ENCODE assay signal across 26 mouse cellular contexts in the genomic region with DNA sequence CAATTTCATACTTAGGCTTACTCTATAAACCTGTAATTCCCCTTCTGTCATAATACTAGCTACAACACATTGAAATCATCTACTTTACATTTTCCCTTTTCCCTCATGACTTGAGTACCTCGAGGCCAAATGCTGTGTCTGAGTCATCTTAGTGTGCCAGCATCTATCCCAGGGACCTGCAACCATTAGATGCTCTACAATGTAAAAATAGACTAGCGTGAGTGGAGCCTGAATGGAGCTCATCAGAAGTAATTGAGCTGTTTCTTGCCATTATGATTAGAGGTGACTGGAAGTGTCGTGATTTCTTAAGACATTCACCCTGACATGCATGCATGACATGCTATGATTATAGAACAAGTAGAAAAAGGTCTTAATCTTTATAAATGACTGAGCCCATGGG.
"Had no signal": no experiment of that assay in that cellular context is flagged by ENCODE, and none has a peak within 500 bp of the region (broad histone marks: within the 10 kb centered on the region; RNA-seq: fewer than 3 reads in every experiment).

No protein-coding gene starts in this region.

- H3K4me3 ChIP-seq: gastrocnemius, adult 2 months; heart, embryonic 10.5 days; heart, embryonic 12.5 days; hindbrain, embryonic 10.5 days; hindbrain, embryonic 12.5 days; intestine, embryonic 15.5 days; layer of hippocampus, adult 2 months; left cerebral cortex, adult 2 months; limb, embryonic 10.5 days; limb, embryonic 12.5 days had no signal

- H3K27ac ChIP-seq: gastrocnemius, adult 2 months; heart, embryonic 10.5 days; hindbrain, embryonic 10.5 days; hindbrain, embryonic 12.5 days; hindbrain, embryonic 14.5 days; intestine, embryonic 15.5 days; layer of hippocampus, adult 2 months; left cerebral cortex, adult 2 months; limb, embryonic 10.5 days; limb, embryonic 12.5 days had no signal

- H3K27me3 ChIP-seq: heart, embryonic 12.5 days; hindbrain, embryonic 12.5 days; intestine, embryonic 15.5 days; limb, embryonic 12.5 days had no signal

- H3K9ac ChIP-seq: heart, embryonic 12.5 days; hindbrain, embryonic 12.5 days; hindbrain, embryonic 14.5 days; intestine, embryonic 15.5 days; limb, embryonic 12.5 days had no signal

- H3K4me1 ChIP-seq: heart, embryonic 10.5 days; heart, embryonic 12.5 days; hindbrain, embryonic 10.5 days; hindbrain, embryonic 12.5 days; intestine, embryonic 15.5 days; limb, embryonic 10.5 days; limb, embryonic 12.5 days had no signal

- H3K36me3 ChIP-seq: heart, embryonic 10.5 days; heart, embryonic 12.5 days; hindbrain, embryonic 10.5 days; hindbrain, embryonic 12.5 days; intestine, embryonic 15.5 days; limb, embryonic 10.5 days; limb, embryonic 12.5 days had no signal

- DNase-seq: gastrocnemius, adult 2 months; gastrocnemius, postnatal 10 days; gastrocnemius, postnatal 25 days; heart, adult 18-20 months; heart, postnatal 10 days; heart, postnatal 4 days; kidney, adult 18-20 months; kidney, adult 8-10 months; kidney, postnatal 10 days; kidney, postnatal 25 days; kidney, postnatal 4 days; liver had no signal

- ATAC-seq: hindbrain, embryonic 16.5 days; inflammation-experienced regulatory T-cells, adult 6 months; intestine, embryonic 15.5 days; intestine, postnatal 0 days had no signal

- H3K4me2 ChIP-seq: heart, embryonic 12.5 days; hindbrain, embryonic 12.5 days; hindbrain, embryonic 14.5 days; intestine, embryonic 15.5 days; limb, embryonic 12.5 days; liver, embryonic 11.5 days had no signal

- H3K9me3 ChIP-seq: heart, embryonic 10.5 days; heart, embryonic 12.5 days; hindbrain, embryonic 10.5 days; hindbrain, embryonic 12.5 days; intestine, embryonic 15.5 days; limb, embryonic 10.5 days; limb, embryonic 12.5 days had no signal
